In the genomic region with DNA sequence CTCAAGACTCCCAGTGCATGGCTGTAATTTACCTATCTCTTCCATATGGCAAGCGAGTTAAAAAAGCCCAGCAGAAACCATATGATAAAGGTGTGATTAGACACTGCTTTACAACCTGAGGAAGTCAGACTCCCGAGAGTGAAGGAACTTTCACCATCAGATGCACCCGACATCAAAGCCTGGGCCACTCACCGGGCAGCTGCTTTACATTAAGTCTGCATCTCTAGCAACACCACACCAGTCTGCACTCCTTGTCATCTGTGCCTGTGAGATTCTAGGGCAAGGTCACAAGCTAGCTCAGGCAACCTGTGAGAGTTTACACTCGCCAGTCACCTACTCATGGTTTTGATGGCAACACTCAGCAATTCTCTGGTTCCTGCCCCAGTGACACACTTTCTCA, we compare ENCODE assay signal across 23 mouse cellular contexts.
DNase-seq lines count a peak whose midpoint lies in the region; ATAC-seq lines count a peak whose summit lies in the region.
"Had no signal": no experiment of that assay in that cellular context is flagged by ENCODE, and none has a peak within 500 bp of the region (broad histone marks: within the 10 kb centered on the region; RNA-seq: fewer than 3 reads in every experiment).

No protein-coding gene starts in this region.

- H3K27me3 ChIP-seq in hindbrain, embryonic 10.5 days (ENCODE audit: insufficient read depth, poor library complexity, severe bottlenecking): no peaks in the 10 kb centered on the region
- no peaks in the 10 kb centered on the region for H3K27me3 ChIP-seq in hindbrain, embryonic 13.5 days
- H3K27me3 ChIP-seq in limb, embryonic 10.5 days (ENCODE audit: low read depth, poor library complexity, severe bottlenecking): no peaks in the 10 kb centered on the region
- H3K27me3 ChIP-seq: embryonic facial prominence, embryonic 15.5 days; forebrain, embryonic 15.5 days; heart, embryonic 15.5 days; hindbrain, embryonic 15.5 days had no signal

- H3K4me1 ChIP-seq in hindbrain, embryonic 10.5 days (replicated peaks): peaks cover 53% of the 10 kb centered on the region
- H3K4me1 ChIP-seq in hindbrain, embryonic 13.5 days (replicated peaks): peaks cover 33% of the 10 kb centered on the region
- H3K4me1 ChIP-seq in limb, embryonic 10.5 days: peaks cover 62% of the 10 kb centered on the region
- H3K4me1 ChIP-seq: heart, embryonic 15.5 days had no signal

- H3K4me3 ChIP-seq in hindbrain, embryonic 10.5 days: no peak overlapping the region
- no peak overlapping the region for H3K4me3 ChIP-seq in hindbrain, embryonic 13.5 days
- H3K4me3 ChIP-seq in limb, embryonic 10.5 days: no peak overlapping the region
- H3K4me3 ChIP-seq: embryonic facial prominence, embryonic 15.5 days; erythroblast, embryonic 14.5 days; forebrain, embryonic 10.5 days; forebrain, embryonic 15.5 days; heart, embryonic 15.5 days; hindbrain, embryonic 15.5 days had no signal

- no peak overlapping the region for H3K4me2 ChIP-seq in hindbrain, embryonic 13.5 days
- H3K4me2 ChIP-seq: embryonic facial prominence, embryonic 15.5 days; forebrain, embryonic 15.5 days; heart, embryonic 11.5 days; heart, embryonic 15.5 days; hindbrain, embryonic 15.5 days had no signal

- H3K9ac ChIP-seq in hindbrain, embryonic 13.5 days: no peak overlapping the region
- H3K9ac ChIP-seq: embryonic facial prominence, embryonic 15.5 days; forebrain, embryonic 15.5 days; heart, embryonic 15.5 days; hindbrain, embryonic 15.5 days had no signal

- H3K27ac ChIP-seq in hindbrain, embryonic 10.5 days: no peak overlapping the region
- H3K27ac ChIP-seq in hindbrain, embryonic 13.5 days: no peak overlapping the region
- H3K27ac ChIP-seq in limb, embryonic 10.5 days: peak overlapping the region; percentile 66
- H3K27ac ChIP-seq: embryonic facial prominence, embryonic 15.5 days; forebrain, embryonic 10.5 days; forebrain, embryonic 15.5 days; heart, embryonic 15.5 days; hindbrain, embryonic 15.5 days had no signal

- peak; percentile 28 for DNase-seq in hindbrain, embryonic 10.5 days (ENCODE audit: low spot score)
- DNase-seq in embryo, embryonic 11 days: peak; percentile 63
- DNase-seq in limb, embryonic 10.5 days (ENCODE audit: low spot score): peak; percentile 77
- no peak for DNase-seq in lung, postnatal 36 days
- no peak for DNase-seq in Muller cell, postnatal 12 days (ENCODE audit: inconsistent ontology term)
- no peak for DNase-seq in heart, adult 8-10 months (ENCODE audit: low spot score)
- DNase-seq: adrenal gland, postnatal 14 days; cerebellum, adult 18-20 months; cerebellum, adult 9-11 months; cerebellum, postnatal 36 days; gastrocnemius, postnatal 10 days; heart, adult 18-20 months; heart, postnatal 14 days had no signal

- WGBS in hindbrain, embryonic 10.5 days: 68% methylated on average over 5 of the region's 5 CpGs
- 78% methylated on average over 5 of the region's 5 CpGs for WGBS in hindbrain, embryonic 13.5 days
- 18% methylated on average over 5 of the region's 5 CpGs for WGBS in limb, embryonic 10.5 days

- ATAC-seq in hindbrain, embryonic 13.5 days (ENCODE audit: low FRiP score): no peak
- ATAC-seq: activated CD4-positive, CD25-positive, alpha-beta regulatory T cell, adult 4 months; forebrain, embryonic 15.5 days; Patski had no signal

- H3K36me3 ChIP-seq in hindbrain, embryonic 10.5 days: no peaks in the 10 kb centered on the region
- H3K36me3 ChIP-seq in hindbrain, embryonic 13.5 days: no peaks in the 10 kb centered on the region
- no peaks in the 10 kb centered on the region for H3K36me3 ChIP-seq in limb, embryonic 10.5 days
- H3K36me3 ChIP-seq: embryonic facial prominence, embryonic 15.5 days; forebrain, embryonic 10.5 days; forebrain, embryonic 15.5 days; heart, embryonic 15.5 days; hindbrain, embryonic 15.5 days had no signal

- no peaks in the 10 kb centered on the region for H3K9me3 ChIP-seq in hindbrain, embryonic 10.5 days
- H3K9me3 ChIP-seq in hindbrain, embryonic 13.5 days: no peaks in the 10 kb centered on the region
- H3K9me3 ChIP-seq in limb, embryonic 10.5 days (replicated peaks): no peaks in the 10 kb centered on the region
- H3K9me3 ChIP-seq: embryonic facial prominence, embryonic 15.5 days; forebrain, embryonic 10.5 days; forebrain, embryonic 15.5 days; heart, embryonic 15.5 days; hindbrain, embryonic 15.5 days had no signal

Comparison
In these comparisons a context has a peak if more than half of its experiments do, and no peak if none do; other contexts are left out.
1. DNase-seq: peak in hindbrain, embryonic 10.5 days (single experiment), embryo, embryonic 11 days (single experiment) and limb, embryonic 10.5 days (single experiment); none in lung, postnatal 36 days (single experiment), Muller cell, postnatal 12 days (single experiment) and heart, adult 8-10 months (single experiment).